Mouse (Mus musculus) stomach, postnatal 0 days (tissue): ENCODE measurements around the gene Ccdc13.

Experiments
- CTCF ChIP-seq: IDR thresholded peaks from 2 replicates; pipeline ENCODE4 v1.5.1; 2016; ENCODE audit warnings: antibody characterized with exemption, low read depth, mild to moderate bottlenecking, moderate library complexity
- EP300 ChIP-seq: optimal IDR thresholded peaks from 2 replicates; pipeline ENCODE3; 2016; ENCODE audit warnings: antibody characterized with exemption

- TF ChIP-seq CTCF (no peak), EP300 (no peak)
Observed at GRCm38 (mm10) chr9:121776511-121776910, 62.8 kb downstream of the Ccdc13 start.
